In genomic region chr7:96440161-96440707, GRCm38 (mm10) we compare ENCODE assay signal across 20 mouse cellular contexts.
DNase-seq lines count a peak whose midpoint lies in the region; ATAC-seq and TF ChIP-seq lines count a peak whose summit lies in the region.
"Had no signal": no experiment of that assay in that cellular context is flagged by ENCODE, and none has a peak within 500 bp of the region (broad histone marks: within the 10 kb centered on the region; RNA-seq: fewer than 3 reads in every experiment).

No protein-coding gene starts in this region.

- H3K9ac ChIP-seq in forebrain, embryonic 13.5 days = no peak overlapping the region
- no peak overlapping the region for H3K9ac ChIP-seq in kidney, embryonic 15.5 days
- no peak overlapping the region for H3K9ac ChIP-seq in forebrain, postnatal 0 days
- H3K9ac ChIP-seq: embryonic facial prominence, embryonic 12.5 days; heart, embryonic 15.5 days; hindbrain, embryonic 13.5 days had no signal

- H3K27ac ChIP-seq in forebrain, embryonic 13.5 days = 0 out of 2 replicates have a peak overlapping the region, but pooled peaks have one; percentile 54
- H3K27ac ChIP-seq in forebrain, embryonic 10.5 days = no peak overlapping the region
- no peak overlapping the region for H3K27ac ChIP-seq in kidney, embryonic 15.5 days
- no peak overlapping the region for H3K27ac ChIP-seq in forebrain, postnatal 0 days (ENCODE audit: low read depth, low read length)
- H3K27ac ChIP-seq: embryonic facial prominence, embryonic 12.5 days; heart, embryonic 15.5 days; hindbrain, embryonic 13.5 days; hindbrain, postnatal 0 days had no signal

- no peaks in the 10 kb centered on the region for H3K9me3 ChIP-seq in forebrain, embryonic 13.5 days (replicated peaks)
- no peaks in the 10 kb centered on the region for H3K9me3 ChIP-seq in forebrain, embryonic 10.5 days
- no peaks in the 10 kb centered on the region for H3K9me3 ChIP-seq in kidney, embryonic 15.5 days (replicated peaks)
- H3K9me3 ChIP-seq in forebrain, postnatal 0 days (ENCODE audit: low read length) = no peaks in the 10 kb centered on the region
- H3K9me3 ChIP-seq: embryonic facial prominence, embryonic 12.5 days; heart, embryonic 15.5 days; hindbrain, embryonic 13.5 days had no signal

- H3K4me1 ChIP-seq in forebrain, embryonic 13.5 days = peaks cover 12% of the 10 kb centered on the region; the same call in 1 of the 2 replicates
- 0 out of 2 replicates have a peak, but pooled peaks cover 4% of the 10 kb centered on the region for H3K4me1 ChIP-seq in forebrain, embryonic 10.5 days
- H3K4me1 ChIP-seq in kidney, embryonic 15.5 days = no peaks in the 10 kb centered on the region
- no peaks in the 10 kb centered on the region for H3K4me1 ChIP-seq in forebrain, postnatal 0 days (ENCODE audit: insufficient read depth)
- H3K4me1 ChIP-seq: embryonic facial prominence, embryonic 12.5 days; heart, embryonic 15.5 days; hindbrain, embryonic 13.5 days had no signal

- ATAC-seq in forebrain, embryonic 13.5 days = peak; percentile 72; the same call in 1 of the 2 replicates
- peak; percentile 62 for ATAC-seq in kidney, embryonic 15.5 days (replicated peaks; ENCODE audit: low FRiP score)
- ATAC-seq in forebrain, postnatal 0 days = peak; percentile 34; the same call in 1 of the 2 replicates
- ATAC-seq: hindbrain, postnatal 0 days had no signal

- no peak overlapping the region for H3K4me3 ChIP-seq in forebrain, embryonic 13.5 days
- no peak overlapping the region for H3K4me3 ChIP-seq in forebrain, embryonic 10.5 days
- no peak overlapping the region for H3K4me3 ChIP-seq in kidney, embryonic 15.5 days (replicated peaks)
- no peak overlapping the region for H3K4me3 ChIP-seq in forebrain, postnatal 0 days (ENCODE audit: low read depth, low read length)
- H3K4me3 ChIP-seq: embryonic facial prominence, embryonic 12.5 days; heart, embryonic 15.5 days; hindbrain, embryonic 13.5 days had no signal

- DNase-seq in forebrain, embryonic 10.5 days (ENCODE audit: extremely low spot score, low spot score) = no peak
- no peak for DNase-seq in kidney, adult 11 months
- peak; percentile 71 for DNase-seq in brain, embryonic 14.5 days (ENCODE audit: low read depth)
- no peak for DNase-seq in forebrain, postnatal 0 days
- no peak for DNase-seq in adipocyte (ENCODE audit: low spot score)
- no peak for DNase-seq in gastrocnemius, adult 8-10 months (ENCODE audit: low spot score in 2 of 2)
- DNase-seq: adrenal gland, postnatal 14 days; cerebellum, adult 2 months; cerebellum, postnatal 14 days; gastrocnemius, postnatal 36 days; heart, adult 18-20 months; heart, postnatal 14 days; kidney, adult 18-20 months had no signal

- peaks cover 6% of the 10 kb centered on the region; the same call in 1 of the 2 replicates for H3K36me3 ChIP-seq in forebrain, embryonic 13.5 days (ENCODE audit: poor library complexity, severe bottlenecking)
- H3K36me3 ChIP-seq in forebrain, embryonic 10.5 days (replicated peaks) = peaks cover 13% of the 10 kb centered on the region; the same call in 1 of the 2 replicates
- no peaks in the 10 kb centered on the region for H3K36me3 ChIP-seq in kidney, embryonic 15.5 days
- no peaks in the 10 kb centered on the region for H3K36me3 ChIP-seq in forebrain, postnatal 0 days (ENCODE audit: insufficient read depth)
- H3K36me3 ChIP-seq: embryonic facial prominence, embryonic 12.5 days; heart, embryonic 15.5 days; hindbrain, embryonic 13.5 days had no signal

- TF ChIP-seq CTCF in brain, embryonic 14.5 days (IDR thresholded peaks at IDR 0.05; ENCODE audit: borderline replicate concordance, extremely low read depth, insufficient read depth, insufficient read length) = no peak
- no peak for TF ChIP-seq CTCF in forebrain, postnatal 0 days (IDR thresholded peaks at IDR 0.05; ENCODE audit: low read depth)

- H3K27me3 ChIP-seq in forebrain, embryonic 13.5 days = no peaks in the 10 kb centered on the region
- peaks cover 4% of the 10 kb centered on the region; the same call in 1 of the 2 replicates for H3K27me3 ChIP-seq in forebrain, embryonic 10.5 days (ENCODE audit: poor library complexity, severe bottlenecking)
- H3K27me3 ChIP-seq in kidney, embryonic 15.5 days = no peaks in the 10 kb centered on the region
- H3K27me3 ChIP-seq in forebrain, postnatal 0 days (ENCODE audit: insufficient read depth, low read length) = no peaks in the 10 kb centered on the region
- H3K27me3 ChIP-seq: embryonic facial prominence, embryonic 12.5 days; heart, embryonic 15.5 days; hindbrain, embryonic 13.5 days had no signal

- no peak overlapping the region for H3K4me2 ChIP-seq in forebrain, embryonic 13.5 days
- no peak overlapping the region for H3K4me2 ChIP-seq in kidney, embryonic 15.5 days
- no peak overlapping the region for H3K4me2 ChIP-seq in forebrain, postnatal 0 days (ENCODE audit: low read depth)
- H3K4me2 ChIP-seq: embryonic facial prominence, embryonic 12.5 days; heart, embryonic 11.5 days; heart, embryonic 15.5 days; hindbrain, embryonic 13.5 days had no signal

- TF ChIP-seq POLR2A in brain, embryonic 14.5 days (IDR thresholded peaks at IDR 0.05; ENCODE audit: borderline replicate concordance, extremely low read depth, insufficient read depth, insufficient read length, poor library complexity, severe bottlenecking) = no peak
